ENCODE assay signal across 8 mouse cellular contexts in the genomic region with DNA sequence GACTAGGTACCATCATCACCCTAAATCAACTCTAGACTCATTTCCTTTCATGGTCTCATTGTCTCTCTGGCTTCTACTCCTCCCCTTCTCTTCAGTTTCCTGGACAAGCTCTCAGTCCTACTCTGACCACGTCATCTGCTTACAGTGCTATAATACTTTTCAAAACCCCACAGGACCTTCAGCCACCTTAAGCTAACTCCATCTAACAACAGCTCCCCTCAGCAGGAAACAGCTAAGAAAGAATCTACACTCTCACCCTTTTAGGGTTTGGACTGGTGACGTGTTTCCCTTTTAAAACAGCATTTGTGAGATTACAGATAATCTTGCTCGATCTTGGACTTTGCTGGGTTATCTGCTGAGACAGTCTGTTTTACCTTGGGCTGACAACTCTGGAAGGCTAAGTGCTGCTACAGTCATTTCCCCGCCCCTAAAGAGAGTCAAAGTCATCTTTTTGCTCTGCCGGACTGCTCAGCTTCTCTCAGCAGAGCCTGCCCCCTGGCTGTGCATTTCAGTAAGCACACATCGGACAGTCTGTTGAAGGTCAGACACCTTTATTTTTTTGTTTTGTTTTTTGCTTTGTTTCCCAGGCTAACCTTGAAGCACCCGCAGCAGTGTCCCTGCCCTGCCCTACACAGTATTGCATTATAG. TPM values are rescaled to one million over a fixed set of nuclear protein-coding genes. Genes with fewer than 3 reads are reported as not detected.
DNase-seq lines count a peak whose midpoint lies in the region; ATAC-seq lines count a peak whose summit lies in the region.

No protein-coding gene starts in this region.

- peak; percentile 67 for DNase-seq in ovary, adult 18-20 months (ENCODE audit: low spot score)
- no peak for DNase-seq in ovary, postnatal 10 days (ENCODE audit: low spot score)
- DNase-seq in c-Kit-negative CD71-positive TER-119-positive erythroid progenitor cells, embryonic 14.5 days (ENCODE audit: low read depth, low spot score): peak; percentile 74
- DNase-seq in gastrocnemius, adult 18-20 months (ENCODE audit: low spot score): peak; percentile 63
- peak; percentile 66 for DNase-seq in hindbrain, embryonic 14.5 days (ENCODE audit: low spot score)

- H3K4me2 ChIP-seq in hindbrain, embryonic 14.5 days (replicated peaks): no peak overlapping the region
- H3K4me2 ChIP-seq in limb, embryonic 15.5 days: no peak overlapping the region
- no peak overlapping the region for H3K4me2 ChIP-seq in midbrain, embryonic 15.5 days
- peak overlapping the region; percentile 26; the same call in 1 of the 2 replicates for H3K4me2 ChIP-seq in stomach, embryonic 15.5 days

- ATAC-seq in hindbrain, embryonic 14.5 days (ENCODE audit: low FRiP score): no peak
- no peak for ATAC-seq in limb, embryonic 15.5 days (ENCODE audit: insufficient number of reproducible peaks, low FRiP score, low TSS enrichment, low read depth)
- ATAC-seq in midbrain, embryonic 15.5 days (replicated peaks): peak; percentile 69
- ATAC-seq in stomach, embryonic 15.5 days (ENCODE audit: insufficient read depth, low FRiP score, low read depth): peak; percentile 83

- no peaks in the 10 kb centered on the region for H3K27me3 ChIP-seq in hindbrain, embryonic 14.5 days (ENCODE audit: control insufficient read depth, insufficient read depth, low read length)
- no peaks in the 10 kb centered on the region for H3K27me3 ChIP-seq in limb, embryonic 15.5 days
- H3K27me3 ChIP-seq in midbrain, embryonic 15.5 days (replicated peaks): no peaks in the 10 kb centered on the region
- H3K27me3 ChIP-seq in stomach, embryonic 15.5 days (replicated peaks): no peaks in the 10 kb centered on the region

- no peaks in the 10 kb centered on the region for H3K4me1 ChIP-seq in hindbrain, embryonic 14.5 days (replicated peaks; ENCODE audit: control insufficient read depth, insufficient read depth, low read length)
- H3K4me1 ChIP-seq in limb, embryonic 15.5 days: peaks cover 9% of the 10 kb centered on the region
- H3K4me1 ChIP-seq in midbrain, embryonic 15.5 days: no peaks in the 10 kb centered on the region
- 0 out of 2 replicates have a peak, but pooled peaks cover 16% of the 10 kb centered on the region for H3K4me1 ChIP-seq in stomach, embryonic 15.5 days

- no peak overlapping the region for H3K4me3 ChIP-seq in hindbrain, embryonic 14.5 days (replicated peaks; ENCODE audit: low read length)
- no peak overlapping the region for H3K4me3 ChIP-seq in limb, embryonic 15.5 days
- H3K4me3 ChIP-seq in midbrain, embryonic 15.5 days: no peak overlapping the region
- H3K4me3 ChIP-seq in stomach, embryonic 15.5 days (replicated peaks): no peak overlapping the region

- WGBS in hindbrain, embryonic 14.5 days: 34% methylated on average over 7 of the region's 7 CpGs
- WGBS in limb, embryonic 15.5 days: 14% methylated on average over 7 of the region's 7 CpGs
- WGBS in midbrain, embryonic 15.5 days: 28% methylated on average over 7 of the region's 7 CpGs
- WGBS in stomach, embryonic 15.5 days: 14% methylated on average over 7 of the region's 7 CpGs

- no peaks in the 10 kb centered on the region for H3K36me3 ChIP-seq in hindbrain, embryonic 14.5 days (replicated peaks; ENCODE audit: control insufficient read depth, insufficient read depth)
- peaks cover 3% of the 10 kb centered on the region; the same call in 1 of the 2 replicates for H3K36me3 ChIP-seq in limb, embryonic 15.5 days
- no peaks in the 10 kb centered on the region for H3K36me3 ChIP-seq in midbrain, embryonic 15.5 days (replicated peaks)
- H3K36me3 ChIP-seq in stomach, embryonic 15.5 days: no peaks in the 10 kb centered on the region

- H3K9ac ChIP-seq in hindbrain, embryonic 14.5 days: no peak overlapping the region
- H3K9ac ChIP-seq in limb, embryonic 15.5 days: no peak overlapping the region
- H3K9ac ChIP-seq in midbrain, embryonic 15.5 days: no peak overlapping the region
- H3K9ac ChIP-seq in stomach, embryonic 15.5 days: no peak overlapping the region

- 0 out of 2 replicates have a peak overlapping the region, but pooled peaks have one; percentile 9 for H3K27ac ChIP-seq in hindbrain, embryonic 14.5 days
- H3K27ac ChIP-seq in limb, embryonic 15.5 days: peak overlapping the region; percentile 14; the same call in 1 of the 2 replicates
- H3K27ac ChIP-seq in midbrain, embryonic 15.5 days: no peak overlapping the region
- peak overlapping the region; percentile 76 for H3K27ac ChIP-seq in stomach, embryonic 15.5 days

- H3K9me3 ChIP-seq in hindbrain, embryonic 14.5 days (ENCODE audit: control insufficient read depth, low read length): no peaks in the 10 kb centered on the region
- H3K9me3 ChIP-seq in limb, embryonic 15.5 days: no peaks in the 10 kb centered on the region
- H3K9me3 ChIP-seq in midbrain, embryonic 15.5 days: no peaks in the 10 kb centered on the region
- H3K9me3 ChIP-seq in stomach, embryonic 15.5 days: no peaks in the 10 kb centered on the region

RNA-seq across cellular contexts. Expression of a gene that starts 8.5 kb away (rescaled TPM):
- total RNA-seq in gastrocnemius, adult 18-20 months (2021): 10 to 100 TPM; 18.5 to 24.6 TPM
- polyA plus RNA-seq in hindbrain, embryonic 14.5 days (2014; fragmentation: Nextera tagmentation; extraction: Ambion mirVana): 31.5 and 35.1 TPM in 2 replicates
- polyA plus RNA-seq in limb, embryonic 15.5 days (2015; fragmentation: Nextera tagmentation; extraction: Ambion mirVana): 27.9 and 34.8 TPM in 2 replicates
- polyA plus RNA-seq in midbrain, embryonic 15.5 days (2015; fragmentation: Nextera tagmentation; extraction: Ambion mirVana): 24.6 and 24.7 TPM in 2 replicates
- 35.6 and 39.5 TPM in 2 replicates for polyA plus RNA-seq in stomach, embryonic 15.5 days (2015; fragmentation: Nextera tagmentation; extraction: Ambion mirVana)

RNA-seq across cellular contexts. Expression of a gene that starts 19.9 kb away (rescaled TPM):
- 10 to 100 TPM; 41.4 to 43.7 TPM for total RNA-seq in gastrocnemius, adult 18-20 months (2021)
- 5.8 and 7.7 TPM in 2 replicates for polyA plus RNA-seq in hindbrain, embryonic 14.5 days (2014; fragmentation: Nextera tagmentation; extraction: Ambion mirVana)
- polyA plus RNA-seq in limb, embryonic 15.5 days (2015; fragmentation: Nextera tagmentation; extraction: Ambion mirVana): 19.2 and 22.5 TPM in 2 replicates
- polyA plus RNA-seq in midbrain, embryonic 15.5 days (2015; fragmentation: Nextera tagmentation; extraction: Ambion mirVana): 5.7 and 7.6 TPM in 2 replicates
- 19.6 and 20.5 TPM in 2 replicates for polyA plus RNA-seq in stomach, embryonic 15.5 days (2015; fragmentation: Nextera tagmentation; extraction: Ambion mirVana)

RNA-seq across cellular contexts. Expression of a gene that starts 46.9 kb away (rescaled TPM):
- total RNA-seq in gastrocnemius, adult 18-20 months (2021): 10 to 100 TPM; 15.8 to 20.2 TPM
- 32.1 and 39.7 TPM in 2 replicates for polyA plus RNA-seq in hindbrain, embryonic 14.5 days (2014; fragmentation: Nextera tagmentation; extraction: Ambion mirVana)
- polyA plus RNA-seq in limb, embryonic 15.5 days (2015; fragmentation: Nextera tagmentation; extraction: Ambion mirVana): 26.7 and 27.8 TPM in 2 replicates
- 36.5 and 37.5 TPM in 2 replicates for polyA plus RNA-seq in midbrain, embryonic 15.5 days (2015; fragmentation: Nextera tagmentation; extraction: Ambion mirVana)
- 23.2 and 23.7 TPM in 2 replicates for polyA plus RNA-seq in stomach, embryonic 15.5 days (2015; fragmentation: Nextera tagmentation; extraction: Ambion mirVana)

Comparison
In these comparisons a context has a peak if more than half of its experiments do, and no peak if none do; other contexts are left out.
1. ATAC-seq: peak in midbrain, embryonic 15.5 days (single experiment) and stomach, embryonic 15.5 days (single experiment); none in hindbrain, embryonic 14.5 days (single experiment) and limb, embryonic 15.5 days (single experiment).